Mouse (Mus musculus): ENCODE measurements around the gene Akr1c19. TPM values are rescaled to one million over a fixed set of nuclear protein-coding genes. Genes with fewer than 3 reads are reported as not detected.

Gene Akr1c19
- polyA plus RNA-seq (2015; fragmentation: Nextera tagmentation; extraction: Ambion mirVana) = 0.83 and 2.0 TPM in 2 replicates

GRCm38 (mm10) chr13:4228441-4228840 is at the start of gene Akr1c19:
TSS of gene Akr1c19 (plus strand) at chr13:4228700.

GRCm38 (mm10) chr13:4190904-4191303 is 37.6 kb upstream of the Akr1c19 start, which contains the start of gene Akr1c13:
TSS of gene Akr1c13 (plus strand) at chr13:4191150.

GRCm38 (mm10) chr13:4279284-4279683 is 50.8 kb downstream of the Akr1c19 start, which contains the start of gene Akr1c12:
TSS of gene Akr1c12 (minus strand) at chr13:4279433.

Other genes with a start within 250 kb of the Akr1c19 start
- 3.2 and 8.2 TPM in 2 replicates for gene Akr1c14, start 179.7 kb upstream of the Akr1c19 start, polyA plus RNA-seq (2015; fragmentation: Nextera tagmentation; extraction: Ambion mirVana)
- gene Akr1c18, start 78.0 kb upstream of the Akr1c19 start, polyA plus RNA-seq (2015; fragmentation: Nextera tagmentation; extraction: Ambion mirVana) = 3.3 and 12.8 TPM in 2 replicates
- gene Akr1c13, start 37.5 kb upstream of the Akr1c19 start, polyA plus RNA-seq (2015; fragmentation: Nextera tagmentation; extraction: Ambion mirVana) = 1.2 TPM in 2 replicates
- 0.12 and 0.15 TPM in 2 replicates for gene Akr1c12, start 50.7 kb downstream of the Akr1c19 start, polyA plus RNA-seq (2015; fragmentation: Nextera tagmentation; extraction: Ambion mirVana)
- gene Akr1c6, start 205.6 kb downstream of the Akr1c19 start, polyA plus RNA-seq (2015; fragmentation: Nextera tagmentation; extraction: Ambion mirVana) = not detected in 2 replicates

Data from skeletal muscle tissue, postnatal 0 days (tissue).